Mouse (Mus musculus): Measurements from ENCODE around the gene Myd88.

The Myd88 gene

GRCm38 (mm10) chr9:119297696-119298095, 43.5 kb downstream of the Myd88 start:
- no peak for DNase-seq (ENCODE audit: low read depth, low spot score)

GRCm38 (mm10) chr9:119290791-119291190, 50.4 kb downstream of the Myd88 start:
- no peak for DNase-seq (ENCODE audit: low read depth, low spot score)
